8 mouse cellular contexts compared by ENCODE assay signal in genomic region chr2:75150986-75151385, GRCm38 (mm10).
A peak's percentile ranks its signal among the peaks of the same experiment; 100 is the strongest.
DNase-seq lines count a peak whose midpoint lies in the region; ATAC-seq and TF ChIP-seq lines count a peak whose summit lies in the region.

No protein-coding gene starts in this region.

- peak in 1 of 2 experiments; percentile 13 for DNase-seq in left cerebral cortex, adult 2 months (ENCODE audit: extremely low spot score in 1 of 2, low spot score in 2 of 2)
- DNase-seq in left cerebral cortex, adult 11 months (ENCODE audit: low spot score), result no peak
- DNase-seq in MN1 (ENCODE audit: low spot score), result peak; percentile 8
- peak; percentile 17 for DNase-seq in c-Kit-negative CD71-positive TER-119-positive erythroid progenitor cells, embryonic 14.5 days (ENCODE audit: low read depth, low spot score)
- DNase-seq in gastrocnemius, postnatal 10 days, result peak; percentile 67
- DNase-seq in limb, embryonic 11.5 days (ENCODE audit: low spot score), result peak; percentile 73
- no peak for DNase-seq in stomach, postnatal 0 days (ENCODE audit: low spot score)
- DNase-seq in ovary, postnatal 10 days (ENCODE audit: low spot score), result no peak

- no peak for TF ChIP-seq EP300 in stomach, postnatal 0 days (optimal IDR thresholded peaks at IDR 0.05)

- H3K9me3 ChIP-seq in limb, embryonic 11.5 days (ENCODE audit: control insufficient read depth, low read length), result no peaks in the 10 kb centered on the region
- H3K9me3 ChIP-seq in stomach, postnatal 0 days (ENCODE audit: control insufficient read depth, low read length), result no peaks in the 10 kb centered on the region

- no peak overlapping the region for H3K4me2 ChIP-seq in limb, embryonic 11.5 days (ENCODE audit: low read depth, severe bottlenecking)
- H3K4me2 ChIP-seq in stomach, postnatal 0 days (replicated peaks; ENCODE audit: low read depth), result no peak overlapping the region

- intact Hi-C loops in left cerebral cortex, adult 2 months (cut with DNase I), result loop anchor here (5.0 kb wide), 3 partner anchors 96 to 449 kb away; partner anchors contain the start of gene Hoxd8

- H3K36me3 ChIP-seq in limb, embryonic 11.5 days (ENCODE audit: control insufficient read depth, insufficient read depth, low read length), result no peaks in the 10 kb centered on the region
- H3K36me3 ChIP-seq in stomach, postnatal 0 days (ENCODE audit: control insufficient read depth, insufficient read depth, low read length), result no peaks in the 10 kb centered on the region

- H3K9ac ChIP-seq in limb, embryonic 11.5 days (ENCODE audit: low read length), result no peak overlapping the region
- no peak overlapping the region for H3K9ac ChIP-seq in stomach, postnatal 0 days (ENCODE audit: low read length)

- H3K4me3 ChIP-seq in left cerebral cortex, adult 2 months, result no peak overlapping the region
- no peak overlapping the region for H3K4me3 ChIP-seq in limb, embryonic 11.5 days (ENCODE audit: low read depth, low read length)
- no peak overlapping the region for H3K4me3 ChIP-seq in stomach, postnatal 0 days (ENCODE audit: low read depth, low read length)

- ATAC-seq in limb, embryonic 11.5 days (ENCODE audit: insufficient number of reproducible peaks, low FRiP score, low TSS enrichment, low read depth), result no peak
- no peak for ATAC-seq in stomach, postnatal 0 days (ENCODE audit: low FRiP score, low TSS enrichment)

- H3K4me1 ChIP-seq in limb, embryonic 11.5 days (ENCODE audit: control insufficient read depth, insufficient read depth, low read length), result peaks cover 28% of the 10 kb centered on the region
- no peaks in the 10 kb centered on the region for H3K4me1 ChIP-seq in stomach, postnatal 0 days (replicated peaks; ENCODE audit: control insufficient read depth, insufficient read depth)

- WGBS in limb, embryonic 11.5 days, result 3% methylated on average over 6 of the region's 6 CpGs
- 8% methylated on average over 6 of the region's 6 CpGs for WGBS in stomach, postnatal 0 days

- TF ChIP-seq CTCF in left cerebral cortex, adult 2 months (IDR thresholded peaks at IDR 0.05), result peak; percentile 51
- TF ChIP-seq CTCF in stomach, postnatal 0 days (IDR thresholded peaks at IDR 0.05; ENCODE audit: low read depth), result peak; percentile 80

- peaks cover 3% of the 10 kb centered on the region; the same call in 1 of the 2 replicates for H3K27me3 ChIP-seq in limb, embryonic 11.5 days (ENCODE audit: control insufficient read depth, insufficient read depth, low read length)
- H3K27me3 ChIP-seq in stomach, postnatal 0 days (ENCODE audit: control insufficient read depth, insufficient read depth, low read length), result no peaks in the 10 kb centered on the region

- H3K27ac ChIP-seq in left cerebral cortex, adult 2 months, result no peak overlapping the region
- H3K27ac ChIP-seq in limb, embryonic 11.5 days (replicated peaks; ENCODE audit: low read depth, low read length), result no peak overlapping the region
- H3K27ac ChIP-seq in stomach, postnatal 0 days (replicated peaks), result no peak overlapping the region

Comparison
In these comparisons a context has a peak if more than half of its experiments do, and no peak if none do; other contexts are left out.
1. DNase-seq: peak in MN1 (single experiment), c-Kit-negative CD71-positive TER-119-positive erythroid progenitor cells, embryonic 14.5 days (single experiment), gastrocnemius, postnatal 10 days (single experiment) and limb, embryonic 11.5 days (single experiment); none in left cerebral cortex, adult 11 months (single experiment), stomach, postnatal 0 days (single experiment) and ovary, postnatal 10 days (single experiment).